Mouse (Mus musculus) myocyte (in vitro differentiated cells): ENCODE data around the gene Gnao1. TPM values are rescaled to one million over a fixed set of nuclear protein-coding genes. Genes with fewer than 3 reads are reported as not detected.

Experiments used
- H3K27me3 ChIP-seq: one replicate; pipeline ENCODE4 v1.6.1; 2011; ENCODE audit not compliant: control insufficient read depth, insufficient read depth, insufficient read length
- H3K36me3 ChIP-seq: one replicate; pipeline ENCODE4 v1.6.1; 2011; ENCODE audit not compliant: control insufficient read depth, insufficient read depth
- H3K4me2 ChIP-seq: one replicate; pipeline ENCODE4 v1.6.1; 2011; ENCODE audit warnings: low read depth, control low read depth
- H3K4me3 ChIP-seq: one replicate; pipeline ENCODE4 v1.5.1; 2011; ENCODE audit warnings: mild to moderate bottlenecking, control low read depth, moderate library complexity
- H3K79me2 ChIP-seq: one replicate; pipeline ENCODE4 v1.6.1; 2011; ENCODE audit not compliant: control insufficient read depth, insufficient read depth
- H3ac ChIP-seq: one replicate; pipeline ENCODE4 v1.6.1; 2011; ENCODE audit not compliant: control insufficient read depth, insufficient read length
- CEBPB ChIP-seq: IDR thresholded peaks from 2 replicates; pipeline ENCODE4 v1.6.1; 2011; ENCODE audit warnings: mild to moderate bottlenecking, moderate library complexity; ENCODE audit not compliant: poor library complexity, insufficient read depth, severe bottlenecking
- E2F4 ChIP-seq: IDR thresholded peaks from one replicate; pipeline ENCODE4 v1.6.1; 2011; ENCODE audit warnings: mild to moderate bottlenecking, control low read depth, moderate library complexity; ENCODE audit not compliant: insufficient read depth
- MAX ChIP-seq: IDR thresholded peaks from one replicate; pipeline ENCODE4 v1.6.1; 2011; ENCODE audit warnings: low read depth, mild to moderate bottlenecking, control low read depth
- MYOD1 ChIP-seq, 3 experiments: IDR thresholded peaks; one replicate each; pipeline ENCODE4 v1.6.1; 2011; ENCODE audit warnings: control low read depth in 2 of 3, low read depth in 2 of 3, mild to moderate bottlenecking in 2 of 3, moderate library complexity in 1 of 3; ENCODE audit not compliant: insufficient read length in 2 of 3, control insufficient read depth in 1 of 3
- MYOG ChIP-seq, 3 experiments: IDR thresholded peaks; one replicate each; pipeline ENCODE4 v1.6.1; 2011; ENCODE audit warnings: control low read depth in 2 of 3, low read depth in 2 of 3, mild to moderate bottlenecking in 2 of 3; ENCODE audit not compliant: insufficient read length in 2 of 3, control insufficient read depth in 1 of 3, insufficient read depth in 1 of 3
- POLR2A ChIP-seq: IDR thresholded peaks from one replicate; pipeline ENCODE4 v1.6.1; 2011; ENCODE audit warnings: low read depth, mild to moderate bottlenecking, control low read depth, moderate library complexity; ENCODE audit not compliant: insufficient read length
- POLR2AphosphoS2 ChIP-seq: IDR thresholded peaks from one replicate; pipeline ENCODE4 v1.6.1; 2011; ENCODE audit warnings: low read depth, control low read depth; ENCODE audit not compliant: insufficient read length
- REST ChIP-seq: IDR thresholded peaks from one replicate; pipeline ENCODE4 v1.6.1; 2011; ENCODE audit warnings: mild to moderate bottlenecking, control low read depth, moderate library complexity; ENCODE audit not compliant: insufficient read depth, insufficient read length
- SRF ChIP-seq: IDR thresholded peaks from one replicate; pipeline ENCODE4 v1.6.1; 2011; ENCODE audit warnings: low read depth; ENCODE audit not compliant: control insufficient read depth, insufficient read length
- TCF12 ChIP-seq: IDR thresholded peaks from one replicate; pipeline ENCODE4 v1.6.1; 2011; ENCODE audit warnings: mild to moderate bottlenecking, control low read depth; ENCODE audit not compliant: poor library complexity, insufficient read depth, severe bottlenecking
- TCF3 ChIP-seq: IDR thresholded peaks from one replicate; pipeline ENCODE4 v1.6.1; 2011; ENCODE audit warnings: low read depth, control low read depth; ENCODE audit not compliant: insufficient read length
- USF1 ChIP-seq: IDR thresholded peaks from one replicate; pipeline ENCODE4 v1.6.1; 2011; ENCODE audit warnings: low read depth, mild to moderate bottlenecking, control low read depth, moderate library complexity
- polyA plus RNA-seq: library from polyadenylated mRNA; unstranded; fragments of >200 nt; fragmentation: generic; extraction: Trizol; gene quantifications from one replicate; pipeline ENCODE4 v1.2.1, GENCODE M21; 2012; ENCODE audit warnings: missing spikeins

The Gnao1 gene
- polyA plus RNA-seq, 1 experiment = 31.8 TPM

- Histone ChIP-seq H3ac (no peak overlapping the region), H3K27me3 (no peaks in the 10 kb centered on the region), H3K4me2 (no peak overlapping the region), H3K36me3 (no peaks in the 10 kb centered on the region), H3K4me3 (no peak overlapping the region), H3K79me2 (no peaks in the 10 kb centered on the region)
- TF ChIP-seq MAX = no peak
- TF ChIP-seq POLR2A = no peak
- no peak for TF ChIP-seq E2F4
- TF ChIP-seq MYOD1 (IDR thresholded peaks at IDR 0.05; ENCODE audit: control insufficient read depth in 1 of 3, insufficient read length in 2 of 3, low read depth in 2 of 3) = no peak
- no peak for TF ChIP-seq SRF
These were observed 29.3 kb downstream of the Gnao1 start for GRCm38 (mm10) chr8:93839113-93839512.

- Histone ChIP-seq H3K79me2 (no peaks in the 10 kb centered on the region), H3K27me3 (no peaks in the 10 kb centered on the region), H3ac (no peak overlapping the region), H3K4me2 (peak overlapping the region; percentile 48), H3K4me3 (no peak overlapping the region), H3K36me3 (no peaks in the 10 kb centered on the region)
- TF ChIP-seq MYOD1 (IDR thresholded peaks at IDR 0.05; ENCODE audit: control insufficient read depth in 1 of 3, insufficient read length in 2 of 3, low read depth in 2 of 3) = no peak
- no peak for TF ChIP-seq E2F4
- no peak for TF ChIP-seq POLR2A
These were observed 30.7 kb downstream of the Gnao1 start for GRCm38 (mm10) chr8:93840486-93840885.

GRCm38 (mm10) chr8:93840956-93841752 is 31.4 kb downstream of the Gnao1 start:
- H3K4me2 ChIP-seq = peak overlapping the region; percentile 48

GRCm38 (mm10) chr8:93842574-93842973 is 32.8 kb downstream of the Gnao1 start:
- H3K27me3 ChIP-seq = no peaks in the 10 kb centered on the region
- H3K4me3 ChIP-seq = no peak overlapping the region
- H3K4me2 ChIP-seq = no peak overlapping the region
- TF ChIP-seq POLR2A = no peak
- TF ChIP-seq CEBPB = no peak
- TF ChIP-seq TCF12 = no peak
- H3K79me2 ChIP-seq = no peaks in the 10 kb centered on the region
- no peaks in the 10 kb centered on the region for H3K36me3 ChIP-seq
- H3ac ChIP-seq = no peak overlapping the region

More at GRCm38 (mm10) chr8:93840956-93841752, 31.4 kb downstream of the Gnao1 start:
- no peaks in the 10 kb centered on the region for H3K36me3 ChIP-seq
- H3ac ChIP-seq = no peak overlapping the region
- no peaks in the 10 kb centered on the region for H3K79me2 ChIP-seq
- TF ChIP-seq REST = no peak
- no peak for TF ChIP-seq POLR2A
- peak; percentile 96 for TF ChIP-seq USF1
- no peak overlapping the region for H3K4me3 ChIP-seq
- H3K27me3 ChIP-seq = no peaks in the 10 kb centered on the region

GRCm38 (mm10) chr8:93843858-93844502 is 34.2 kb downstream of the Gnao1 start:
- no peak for TF ChIP-seq MYOG (IDR thresholded peaks at IDR 0.05; ENCODE audit: control insufficient read depth in 1 of 3, insufficient read depth in 1 of 3, insufficient read length in 2 of 3, low read depth in 2 of 3)
- TF ChIP-seq USF1 = no peak
- TF ChIP-seq SRF = no peak
- TF ChIP-seq REST = no peak
- TF ChIP-seq POLR2A = no peak
- TF ChIP-seq MAX = no peak
- TF ChIP-seq TCF12 = no peak
- TF ChIP-seq E2F4 = no peak
- no peak for TF ChIP-seq POLR2AphosphoS2
- TF ChIP-seq TCF3 = no peak
- no peak for TF ChIP-seq MYOD1 (IDR thresholded peaks at IDR 0.05; ENCODE audit: control insufficient read depth in 1 of 3, insufficient read length in 2 of 3, low read depth in 2 of 3)
- no peak for TF ChIP-seq CEBPB
- Histone ChIP-seq H3ac (no peak overlapping the region), H3K36me3 (no peaks in the 10 kb centered on the region), H3K4me3 (no peak overlapping the region), H3K4me2 (no peak overlapping the region), H3K79me2 (no peaks in the 10 kb centered on the region), H3K27me3 (no peaks in the 10 kb centered on the region)
